Mouse (Mus musculus) hematopoietic stem cell, adult 5-6 weeks (primary cell): ENCODE data around the gene Pou2f1. TPM values are rescaled to one million over a fixed set of nuclear protein-coding genes. Genes with fewer than 3 reads are reported as not detected.
A peak's percentile ranks its signal among the peaks of the same experiment; 100 is the strongest.

Experiments used
- ATAC-seq, 2 experiments: fragments of 125-278 bp in 1 of 2; replicated peaks in 1 of 2; 2 replicates each; pipeline ENCODE4 v1.8.0; 2016 to 2017; ENCODE audit warnings: inconsistent platforms in 2 of 2, mild to moderate bottlenecking in 2 of 2, moderate number of reproducible peaks in 2 of 2, low read depth in 1 of 2, moderate TSS enrichment in 1 of 2; ENCODE audit not compliant: low FRiP score in 2 of 2, poor library complexity in 2 of 2, severe bottlenecking in 2 of 2, insufficient read depth in 1 of 2, low TSS enrichment in 1 of 2
- total RNA-seq: library from RNA; stranded (forward); fragments of 172-1452, 232-1000 nt; gene quantifications from 2 replicates; pipeline ENCODE4 v1.2.3, GENCODE M21; 2017

Pou2f1 gene
- total RNA-seq, 1 experiment from 2014 or later, result 22.8 TPM

- no peak for ATAC-seq
These were observed 141.3 kb downstream of the Pou2f1 start for GRCm38 (mm10) chr1:165861235-165861609.

- ATAC-seq, result no peak
These were observed 141.9 kb downstream of the Pou2f1 start for GRCm38 (mm10) chr1:165860373-165861234.

GRCm38 (mm10) chr1:165858356-165858755 lies 144.1 kb downstream of the Pou2f1 start:
- ATAC-seq, result peak; percentile 34 to 40; a peak in 1 of 4 replicates

DNA sequence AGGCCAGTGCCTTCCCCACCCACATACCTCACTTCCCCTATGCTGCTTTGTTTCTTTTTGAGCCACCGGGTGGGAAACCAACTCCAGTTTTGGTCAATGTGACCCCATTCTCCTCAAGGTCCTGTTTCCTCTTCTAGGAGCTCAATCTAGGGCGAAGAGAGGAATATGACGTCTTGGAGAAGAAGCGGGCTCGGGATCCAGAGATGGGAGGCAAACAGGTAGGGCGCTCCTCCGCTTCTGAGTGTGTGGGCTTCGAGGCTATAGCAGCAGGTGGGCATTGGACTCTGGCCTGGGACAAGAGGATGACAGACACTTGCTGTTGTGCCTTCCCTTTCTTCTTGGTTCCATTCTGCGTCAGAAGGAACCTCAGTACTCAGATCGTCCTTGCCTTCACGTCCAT lies 145.2 kb downstream of the Pou2f1 start:
- ATAC-seq, result no peak

- ATAC-seq, result peak; percentile 58 to 59
These were observed 146.5 kb downstream of the Pou2f1 start for GRCm38 (mm10) chr1:165855759-165856545.

GRCm38 (mm10) chr1:165853729-165854420 lies 148.6 kb downstream of the Pou2f1 start:
- ATAC-seq, result 0 out of 4 replicates have a peak, but pooled peaks have one; percentile 19 to 27

DNA sequence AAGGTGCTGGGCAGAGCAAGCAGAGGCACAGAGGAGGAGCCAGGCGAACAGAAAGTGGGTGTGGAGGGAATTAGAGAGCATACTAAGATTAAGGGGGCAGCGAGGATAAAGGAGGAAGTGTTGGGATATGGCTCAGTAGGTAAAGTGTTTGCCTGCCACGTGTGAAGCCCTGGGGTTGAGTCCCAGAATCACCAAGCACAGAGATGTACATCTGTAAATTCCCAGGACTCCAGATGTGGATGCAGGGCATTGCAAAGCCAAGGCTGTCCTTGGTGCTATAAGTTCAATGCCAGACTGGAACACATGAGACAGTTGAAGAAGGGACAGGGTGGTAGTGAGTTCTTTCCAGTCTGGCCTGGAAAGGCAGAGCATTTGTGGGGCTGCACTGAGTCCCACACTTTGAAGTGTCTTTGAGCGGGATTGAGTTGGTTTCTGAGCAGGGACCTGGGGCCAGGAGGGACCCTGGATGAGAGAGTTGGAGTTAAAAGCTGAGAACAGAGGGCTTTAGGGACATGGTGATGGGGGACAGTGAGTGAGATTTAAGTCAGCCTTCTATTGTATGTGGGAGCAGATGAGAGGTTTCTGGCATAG lies 149.3 kb downstream of the Pou2f1 start:
- ATAC-seq, result no peak

- ATAC-seq, result no peak
These were observed 150.3 kb downstream of the Pou2f1 start for GRCm38 (mm10) chr1:165852131-165852530.

DNA sequence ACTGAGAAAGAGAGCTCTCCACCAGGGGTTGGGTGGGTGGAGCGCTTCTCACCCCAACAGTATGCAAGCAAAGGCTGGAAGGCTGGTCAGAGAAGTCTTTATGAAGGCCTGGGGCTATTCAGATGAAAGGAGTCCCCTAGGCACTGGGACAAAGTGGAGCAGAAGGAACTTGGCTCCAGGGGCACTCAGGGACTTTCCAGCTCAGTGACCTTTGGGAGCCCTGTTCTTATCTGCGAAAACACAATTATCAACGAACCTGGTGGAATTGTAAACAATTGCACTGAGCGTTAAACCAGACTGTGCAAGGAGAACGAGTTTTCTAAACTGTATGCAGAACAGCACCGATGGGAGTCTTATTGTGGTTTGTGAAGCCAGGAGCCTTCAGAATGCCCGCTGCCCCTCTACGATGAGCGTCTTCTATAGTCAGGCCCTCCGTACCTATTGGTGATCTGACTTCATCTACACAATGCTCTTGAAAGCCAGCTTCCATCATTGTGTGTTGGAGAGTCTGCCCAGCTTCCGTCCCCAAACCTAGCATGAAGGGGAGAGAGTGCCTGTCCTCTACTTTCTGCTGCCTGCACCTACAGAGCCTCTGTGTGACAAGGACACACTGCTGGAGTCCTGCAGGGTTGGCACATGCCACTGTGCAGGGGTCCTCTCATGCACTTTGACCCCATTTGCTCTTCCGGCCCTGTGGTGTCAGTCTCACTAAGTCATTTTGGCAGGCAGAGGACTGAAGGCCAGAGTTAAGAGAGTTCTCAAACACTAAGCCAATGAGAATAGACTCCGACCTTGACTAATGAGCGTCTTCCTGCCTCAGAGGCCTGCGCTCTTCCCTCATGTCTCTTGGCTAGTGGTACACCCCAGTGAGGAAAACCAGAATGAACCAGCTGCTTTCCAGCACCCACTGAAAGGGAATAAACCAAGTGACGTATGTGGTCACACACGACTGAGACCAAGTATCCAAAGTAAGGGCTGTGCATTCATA lies 152.7 kb downstream of the Pou2f1 start:
- peak in 1 of 2 experiments; percentile 5; a peak in 1 of 4 replicates for ATAC-seq

DNA sequence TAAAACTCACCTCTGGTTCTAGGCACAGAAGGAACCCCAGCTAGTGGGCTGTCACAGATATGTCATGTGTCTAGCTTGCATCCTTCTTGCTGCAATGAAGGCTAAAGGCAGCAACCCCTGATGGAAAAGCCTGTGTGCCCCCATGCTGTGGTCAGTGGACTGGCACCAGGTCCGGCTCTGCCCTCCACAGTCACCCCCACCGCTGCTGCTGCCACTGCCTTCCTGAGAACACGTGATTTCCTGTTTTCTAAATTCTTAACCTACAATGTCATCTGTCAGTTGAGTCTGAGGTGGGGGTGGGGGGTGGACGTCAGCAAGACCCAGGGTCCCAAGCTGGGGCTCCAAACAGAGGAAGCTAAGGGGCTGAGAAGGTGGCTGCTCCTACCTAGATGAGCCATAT lies 153.6 kb downstream of the Pou2f1 start:
- peak; percentile 20 to 34; a peak in 3 of 4 replicates for ATAC-seq

DNA sequence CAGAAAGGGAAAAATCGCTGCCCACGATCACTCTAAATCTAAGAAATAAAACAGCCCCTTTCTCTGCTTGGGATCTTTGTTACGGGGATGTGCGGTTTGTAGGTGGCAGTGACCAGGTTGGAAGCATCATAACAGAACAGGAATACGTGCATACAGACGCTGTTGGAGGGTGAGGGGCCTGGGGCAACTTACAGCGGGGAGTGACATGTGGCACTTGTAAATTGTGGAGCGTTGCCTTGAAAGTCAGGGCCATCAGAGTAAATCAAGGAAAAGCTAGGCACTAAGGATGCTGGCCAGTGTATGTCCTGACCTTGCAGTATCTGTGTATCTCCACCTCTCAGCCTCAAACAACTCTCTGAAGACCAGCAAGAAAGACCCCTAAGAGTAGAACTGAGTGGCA lies 154.1 kb downstream of the Pou2f1 start:
- no peak for ATAC-seq

- peak; percentile 40 to 47 for ATAC-seq
These were observed 157.1 kb downstream of the Pou2f1 start for GRCm38 (mm10) chr1:165845366-165845765.

- ATAC-seq, result peak; percentile 52 to 55
These were observed 157.5 kb downstream of the Pou2f1 start for GRCm38 (mm10) chr1:165844956-165845355.

GRCm38 (mm10) chr1:165844466-165844951 lies 158.0 kb downstream of the Pou2f1 start:
- peak; percentile 22 to 35 for ATAC-seq

GRCm38 (mm10) chr1:165843586-165843985 lies 158.9 kb downstream of the Pou2f1 start:
- no peak for ATAC-seq

DNA sequence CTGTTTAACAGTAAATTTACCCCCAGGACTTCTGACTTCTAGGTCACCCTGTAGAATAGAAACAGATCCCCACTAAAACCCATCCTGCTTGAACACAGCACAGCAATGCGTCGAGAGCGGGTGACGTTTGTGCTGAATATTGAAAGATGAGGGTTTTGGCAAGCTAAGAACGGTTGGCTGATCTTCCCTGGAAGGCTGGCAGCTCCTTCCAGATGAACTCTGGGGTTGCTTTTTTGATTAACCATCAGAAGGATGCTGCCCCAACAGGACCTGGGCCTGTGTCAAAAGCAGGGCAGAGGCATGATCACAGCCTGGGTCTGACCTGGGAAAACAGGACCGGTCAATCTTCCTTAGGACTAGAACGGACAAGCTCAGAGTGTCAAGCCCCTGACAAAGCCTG lies 160.3 kb downstream of the Pou2f1 start:
- ATAC-seq, result no peak
